In the genomic region with DNA sequence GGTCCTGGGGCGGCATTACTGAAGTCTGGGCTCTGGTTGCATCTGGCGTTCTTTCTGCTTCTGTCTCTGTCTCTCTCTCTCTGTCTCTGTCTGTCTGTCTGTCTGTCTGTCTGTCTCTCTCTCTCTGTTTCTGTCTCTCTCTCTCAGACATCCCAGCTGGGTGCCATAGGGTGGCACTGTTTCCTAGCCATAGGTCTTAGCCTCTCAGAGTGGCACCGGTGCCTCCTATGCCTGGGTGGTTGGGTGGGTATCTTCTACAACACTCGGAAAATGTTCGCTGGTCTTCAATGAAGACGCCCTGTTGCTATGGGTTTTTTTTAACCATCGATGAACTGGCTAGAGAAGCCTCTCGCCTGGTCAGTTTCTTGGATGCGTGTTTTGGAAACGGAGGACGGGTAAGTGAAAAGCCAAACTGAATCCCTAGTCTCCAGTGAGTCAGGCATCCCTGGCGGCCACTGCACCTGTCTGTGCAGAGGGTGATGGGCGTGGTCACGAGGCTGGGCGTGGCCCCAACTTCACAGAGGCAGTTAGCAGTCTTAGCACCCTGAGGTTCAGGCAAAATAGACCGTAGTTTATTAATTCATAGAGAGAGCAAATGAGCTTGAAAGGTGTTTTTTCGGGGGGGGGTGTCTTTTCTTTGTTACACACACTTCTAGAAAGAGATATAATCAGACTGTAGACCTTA, we compare ENCODE assay signal across 9 mouse cellular contexts. TPM values are rescaled to one million over a fixed set of nuclear protein-coding genes. Genes with fewer than 3 reads are reported as not detected.
DNase-seq lines count a peak whose midpoint lies in the region; ATAC-seq lines count a peak whose summit lies in the region.
"Had no signal": no experiment of that assay in that cellular context is flagged by ENCODE, and none has a peak within 500 bp of the region (broad histone marks: within the 10 kb centered on the region; RNA-seq: fewer than 3 reads in every experiment).

No protein-coding gene starts in this region.

- H3K36me3 ChIP-seq in liver, embryonic 12.5 days: no peaks in the 10 kb centered on the region
- H3K36me3 ChIP-seq in kidney, embryonic 15.5 days: no peaks in the 10 kb centered on the region
- H3K36me3 ChIP-seq in splenic B cell, adult 2 months (ENCODE audit: control insufficient read depth, insufficient read depth, low read length, poor library complexity, severe bottlenecking): no peaks in the 10 kb centered on the region
- H3K36me3 ChIP-seq: heart, embryonic 15.5 days had no signal

- no peak overlapping the region for H3K9ac ChIP-seq in liver, embryonic 12.5 days
- no peak overlapping the region for H3K9ac ChIP-seq in kidney, embryonic 15.5 days
- H3K9ac ChIP-seq: heart, embryonic 15.5 days had no signal

- ATAC-seq in liver, embryonic 12.5 days: no peak
- ATAC-seq in kidney, embryonic 15.5 days (replicated peaks; ENCODE audit: low FRiP score): peak; percentile 73; the same call in 1 of the 2 replicates
- ATAC-seq in inflammation-experienced regulatory T-cells, adult 6 months: no peak

- peaks cover 7% of the 10 kb centered on the region; the same call in 1 of the 2 replicates for H3K4me1 ChIP-seq in liver, embryonic 12.5 days
- peaks cover 5% of the 10 kb centered on the region; the same call in 1 of the 2 replicates for H3K4me1 ChIP-seq in kidney, embryonic 15.5 days
- H3K4me1 ChIP-seq: heart, embryonic 15.5 days had no signal

- no peak overlapping the region for H3K4me2 ChIP-seq in liver, embryonic 12.5 days
- H3K4me2 ChIP-seq in kidney, embryonic 15.5 days: peak overlapping the region; percentile 10
- H3K4me2 ChIP-seq: heart, embryonic 15.5 days had no signal

- H3K27me3 ChIP-seq in liver, embryonic 12.5 days (replicated peaks): peaks cover 52% of the 10 kb centered on the region
- H3K27me3 ChIP-seq in kidney, embryonic 15.5 days: peaks cover 23% of the 10 kb centered on the region
- H3K27me3 ChIP-seq in splenic B cell, adult 2 months (ENCODE audit: control insufficient read depth, insufficient read depth, low read length, poor library complexity, severe bottlenecking): no peaks in the 10 kb centered on the region

- H3K4me3 ChIP-seq in liver, embryonic 12.5 days: no peak overlapping the region
- no peak overlapping the region for H3K4me3 ChIP-seq in kidney, embryonic 15.5 days (replicated peaks)
- H3K4me3 ChIP-seq: heart, embryonic 15.5 days had no signal

- no peak overlapping the region for H3K27ac ChIP-seq in liver, embryonic 12.5 days
- no peak overlapping the region for H3K27ac ChIP-seq in kidney, embryonic 15.5 days
- H3K27ac ChIP-seq: heart, embryonic 15.5 days had no signal

- no peaks in the 10 kb centered on the region for H3K9me3 ChIP-seq in liver, embryonic 12.5 days (replicated peaks)
- no peaks in the 10 kb centered on the region for H3K9me3 ChIP-seq in kidney, embryonic 15.5 days (replicated peaks)
- H3K9me3 ChIP-seq: heart, embryonic 15.5 days had no signal

- DNase-seq in liver: peak; percentile 50
- DNase-seq in c-Kit-positive CD71-positive TER-119-negative erythroid progenitor cells, embryonic 14.5 days (ENCODE audit: low read depth): peak; percentile 10
- DNase-seq in splenic B cell, adult 2 months (ENCODE audit: low read depth, low spot score): peak; percentile 19
- no peak for DNase-seq in spleen, postnatal 14 days (ENCODE audit: low spot score in 2 of 2)
- no peak for DNase-seq in spleen, adult 12 weeks (ENCODE audit: low spot score)

- WGBS in liver, embryonic 12.5 days (ENCODE audit: insufficient replicate concordance): 18% methylated on average over 17 of the region's 17 CpGs
- 13% methylated on average over 17 of the region's 17 CpGs for WGBS in kidney, embryonic 15.5 days

RNA-seq across cellular contexts. Expression of a gene that starts 26.5 kb away (rescaled TPM):
- polyA plus RNA-seq in liver, embryonic 12.5 days (2016; fragmentation: Nextera tagmentation; extraction: Ambion mirVana): 3.4 and 3.7 TPM in 2 replicates
- polyA plus RNA-seq in kidney, embryonic 15.5 days (2015; fragmentation: Nextera tagmentation; extraction: Ambion mirVana): 9.8 and 13.2 TPM in 2 replicates
- 10 to 100 TPM in 1 of 3 experiments, 1 to 10 TPM in 2; 8.1 to 10.3 (median 9.2) TPM for polyA plus RNA-seq in inflammation-experienced regulatory T-cells, adult 6 months (2017; shearing (Covaris generic))

RNA-seq across cellular contexts. Expression of a gene that starts 32.5 kb away (rescaled TPM):
- not detected in 2 replicates for polyA plus RNA-seq in liver, embryonic 12.5 days (2016; fragmentation: Nextera tagmentation; extraction: Ambion mirVana)
- 90.8 and 96.1 TPM in 2 replicates for polyA plus RNA-seq in kidney, embryonic 15.5 days (2015; fragmentation: Nextera tagmentation; extraction: Ambion mirVana)
- not detected for polyA plus RNA-seq in inflammation-experienced regulatory T-cells, adult 6 months (2017; shearing (Covaris generic))
- polyA plus RNA-seq: heart, embryonic 15.5 days had no signal

RNA-seq across cellular contexts. Expression of a gene that starts 50.5 kb away (rescaled TPM):
- 30.6 and 33.5 TPM in 2 replicates for polyA plus RNA-seq in liver, embryonic 12.5 days (2016; fragmentation: Nextera tagmentation; extraction: Ambion mirVana)
- 39.9 and 43.3 TPM in 2 replicates for polyA plus RNA-seq in kidney, embryonic 15.5 days (2015; fragmentation: Nextera tagmentation; extraction: Ambion mirVana)
- polyA plus RNA-seq in inflammation-experienced regulatory T-cells, adult 6 months (2017; shearing (Covaris generic)): 1 to 10 TPM; 4.6 to 5.6 (median 5.2) TPM

Comparison
In these comparisons a context has a peak if more than half of its experiments do, and no peak if none do; other contexts are left out.
1. DNase-seq: peak in liver (single experiment), c-Kit-positive CD71-positive TER-119-negative erythroid progenitor cells, embryonic 14.5 days (single experiment) and splenic B cell, adult 2 months (single experiment); none in spleen, postnatal 14 days (0 of 2) and spleen, adult 12 weeks (single experiment).
2. RNA of a gene that starts 32.5 kb away (polyA plus RNA-seq): 90.8 to 96.1 TPM in kidney, embryonic 15.5 days; not detected in liver, embryonic 12.5 days and not detected in inflammation-experienced regulatory T-cells, adult 6 months; every median in the first group is over 10 times any median in the second.